Mouse (Mus musculus) thymus, adult 2 months (tissue): Measurements from ENCODE around the gene Ttc17. TPM values are rescaled to one million over a fixed set of nuclear protein-coding genes. Genes with fewer than 3 reads are reported as not detected.
A peak's percentile ranks its signal among the peaks of the same experiment; 100 is the strongest.

Experiments used
- DNase-seq: peaks from one replicate; pipeline ENCODE4 v3.0.0; 2021
- H3K27ac ChIP-seq: fragments of 200-500 bp; 2 replicates; pipeline ENCODE4 v1.5.1; 2012; ENCODE audit warnings: low read length, control low read depth; ENCODE audit not compliant: control insufficient read depth, insufficient read depth
- H3K27me3 ChIP-seq: fragments of 200-500 bp; 2 replicates; pipeline ENCODE4 v1.6.1; 2012; ENCODE audit warnings: mild to moderate bottlenecking, low read length, moderate library complexity, mixed read lengths; ENCODE audit not compliant: control insufficient read depth, insufficient read depth
- H3K36me3 ChIP-seq: fragments of 200-500 bp; 2 replicates; pipeline ENCODE4 v1.6.1; 2012; ENCODE audit warnings: mild to moderate bottlenecking, low read length, moderate library complexity; ENCODE audit not compliant: control insufficient read depth, insufficient read depth
- H3K4me1 ChIP-seq: fragments of 200-500 bp; replicated peaks from 2 replicates; pipeline ENCODE4 v1.6.1; 2012; ENCODE audit warnings: low read length; ENCODE audit not compliant: control insufficient read depth, insufficient read depth
- H3K4me3 ChIP-seq: fragments of 200-500 bp; 2 replicates; pipeline ENCODE4 v1.5.1; 2012; ENCODE audit warnings: mild to moderate bottlenecking, low read length, control low read depth, moderate library complexity; ENCODE audit not compliant: control insufficient read depth, insufficient read depth
- CTCF ChIP-seq: fragments of 200-500 bp; IDR thresholded peaks from 2 replicates; pipeline ENCODE4 v1.5.1; 2012; ENCODE audit warnings: mild to moderate bottlenecking, control low read depth, low read length, moderate library complexity, borderline replicate concordance; ENCODE audit not compliant: control insufficient read depth, poor library complexity, insufficient read depth; ENCODE audit errors: extremely low read depth
- POLR2A ChIP-seq: fragments of 200-500 bp; IDR thresholded peaks from 2 replicates; pipeline ENCODE4 v1.6.1; 2012; ENCODE audit warnings: mild to moderate bottlenecking, low read length, control low read depth, moderate library complexity; ENCODE audit not compliant: control insufficient read depth, poor library complexity, insufficient read depth; ENCODE audit errors: extremely low read depth
- WGBS: fragments of 180-500 bp; shearing (Covaris S2); methylation state at CpG from one replicate; pipeline ENCODE4 v1.1.7; 2018; 5-methylcytosine and 5-hydroxymethylcytosine counted together
- polyA plus RNA-seq: library from polyadenylated mRNA; depleted of rRNA; stranded (reverse); fragments of >200 nt; gene quantifications from 2 replicates; pipeline ENCODE4 v1.2.3, GENCODE M21; 2012

The Ttc17 gene
- polyA plus RNA-seq, 1 experiment: 23.4 TPM

- Histone ChIP-seq H3K36me3 (peaks cover 10% of the 10 kb centered on the region; the same call in 1 of the 2 replicates), H3K27me3 (no peaks in the 10 kb centered on the region), H3K4me1 (no peaks in the 10 kb centered on the region), H3K27ac (no peak overlapping the region), H3K4me3 (no peak overlapping the region)
- no peak for DNase-seq
- 95% methylated on average over 10 of the region's 10 CpGs for WGBS
- TF ChIP-seq POLR2A: no peak
- no peak for TF ChIP-seq CTCF
Observed at GRCm38 (mm10) chr2:94303984-94304383, 102.5 kb downstream of the Ttc17 start.

GRCm38 (mm10) chr2:94302393-94302792 lies 104.1 kb downstream of the Ttc17 start:
- TF ChIP-seq POLR2A: no peak
- TF ChIP-seq CTCF: no peak
- WGBS: 92% methylated on average over 5 of the region's 5 CpGs
- Histone ChIP-seq H3K4me3 (no peak overlapping the region), H3K36me3 (peaks cover 10% of the 10 kb centered on the region; the same call in 1 of the 2 replicates), H3K27me3 (no peaks in the 10 kb centered on the region), H3K4me1 (no peaks in the 10 kb centered on the region), H3K27ac (no peak overlapping the region)
- no peak for DNase-seq

- H3K27me3 ChIP-seq: no peaks in the 10 kb centered on the region
- no peak for DNase-seq
- H3K4me3 ChIP-seq: no peak overlapping the region
- WGBS: 64% methylated on average over 8 of the region's 8 CpGs
- H3K36me3 ChIP-seq: peaks cover 10% of the 10 kb centered on the region; the same call in 1 of the 2 replicates
- TF ChIP-seq POLR2A (no peak), CTCF (no peak)
- H3K4me1 ChIP-seq: no peaks in the 10 kb centered on the region
- H3K27ac ChIP-seq: no peak overlapping the region
Observed at GRCm38 (mm10) chr2:94301749-94302148, 104.7 kb downstream of the Ttc17 start.

GRCm38 (mm10) chr2:94297467-94297866 lies 109.0 kb downstream of the Ttc17 start:
- WGBS: 73% methylated on average over 3 of the region's 3 CpGs

GRCm38 (mm10) chr2:94290483-94290882 lies 116.0 kb downstream of the Ttc17 start:
- WGBS: 4% methylated on average over 5 of the region's 5 CpGs
- TF ChIP-seq POLR2A (no peak), CTCF (peak; percentile 76; the same call in 1 of the 2 replicates)
- no peaks in the 10 kb centered on the region for H3K27me3 ChIP-seq
- DNase-seq: peak; percentile 38
- H3K27ac ChIP-seq: no peak overlapping the region
- H3K4me1 ChIP-seq: no peaks in the 10 kb centered on the region
- no peaks in the 10 kb centered on the region for H3K36me3 ChIP-seq
- H3K4me3 ChIP-seq: no peak overlapping the region

More at GRCm38 (mm10) chr2:94297467-94297866, 109.0 kb downstream of the Ttc17 start:
- Histone ChIP-seq H3K4me1 (no peaks in the 10 kb centered on the region), H3K36me3 (peaks cover 10% of the 10 kb centered on the region; the same call in 1 of the 2 replicates), H3K27me3 (no peaks in the 10 kb centered on the region), H3K4me3 (no peak overlapping the region), H3K27ac (no peak overlapping the region)
- no peak for TF ChIP-seq POLR2A
- TF ChIP-seq CTCF: no peak
- no peak for DNase-seq

GRCm38 (mm10) chr2:94289659-94290058 lies 116.8 kb downstream of the Ttc17 start:
- H3K4me1 ChIP-seq: no peaks in the 10 kb centered on the region
- H3K27me3 ChIP-seq: no peaks in the 10 kb centered on the region
- no peak for DNase-seq
- H3K4me3 ChIP-seq: no peak overlapping the region
- H3K36me3 ChIP-seq: no peaks in the 10 kb centered on the region
- WGBS: 67% methylated on average over 6 of the region's 6 CpGs
- no peak overlapping the region for H3K27ac ChIP-seq
- no peak for TF ChIP-seq CTCF
- no peak for TF ChIP-seq POLR2A

- TF ChIP-seq CTCF (no peak), POLR2A (no peak)
- Histone ChIP-seq H3K4me3 (no peak overlapping the region), H3K27ac (no peak overlapping the region), H3K36me3 (no peaks in the 10 kb centered on the region), H3K27me3 (no peaks in the 10 kb centered on the region), H3K4me1 (no peaks in the 10 kb centered on the region)
- 18% methylated on average over 2 of the region's 2 CpGs for WGBS
- DNase-seq: no peak
Observed at GRCm38 (mm10) chr2:94289169-94289568, 117.3 kb downstream of the Ttc17 start.
